Mouse (Mus musculus): Measurements from ENCODE around the gene Cacna1d. TPM values are rescaled to one million over a fixed set of nuclear protein-coding genes. Genes with fewer than 3 reads are reported as not detected.

The Cacna1d gene
- polyA plus RNA-seq, 1 experiment from 2014 or later = 0.89 TPM

GRCm38 (mm10) chr14:30038431-30038830, 452.8 kb downstream of the Cacna1d start:
- no peaks in the 10 kb centered on the region for H3K27me3 ChIP-seq (ENCODE audit: control insufficient read depth, insufficient read depth, low read length)
- ATAC-seq (ENCODE audit: low FRiP score) = no peak
- H3K9me3 ChIP-seq (ENCODE audit: control insufficient read depth, low read length) = no peaks in the 10 kb centered on the region
- no peak overlapping the region for H3K4me2 ChIP-seq
- H3K27ac ChIP-seq (ENCODE audit: low read depth, low read length) = no peak overlapping the region
- H3K9ac ChIP-seq (ENCODE audit: low read length) = no peak overlapping the region
- DNase-seq (ENCODE audit: low spot score, missing footprints) = no peak
- H3K4me1 ChIP-seq (ENCODE audit: control insufficient read depth, insufficient read depth, low read length) = no peaks in the 10 kb centered on the region
- H3K4me3 ChIP-seq (ENCODE audit: low read depth, low read length) = no peak overlapping the region
- H3K36me3 ChIP-seq (ENCODE audit: control insufficient read depth, insufficient read depth, low read length) = no peaks in the 10 kb centered on the region
- 90% methylated on average over 18 of the region's 18 CpGs for WGBS

- H3K36me3 ChIP-seq (ENCODE audit: control insufficient read depth, insufficient read depth, low read length) = no peaks in the 10 kb centered on the region
- 76% methylated on average over 8 of the region's 8 CpGs for WGBS
- no peak overlapping the region for H3K4me3 ChIP-seq (ENCODE audit: low read depth, low read length)
- no peak overlapping the region for H3K27ac ChIP-seq (ENCODE audit: low read depth, low read length)
- no peak for DNase-seq (ENCODE audit: low spot score, missing footprints)
- H3K4me1 ChIP-seq (ENCODE audit: control insufficient read depth, insufficient read depth, low read length) = no peaks in the 10 kb centered on the region
- H3K4me2 ChIP-seq = no peak overlapping the region
- no peak for ATAC-seq (ENCODE audit: low FRiP score)
- no peaks in the 10 kb centered on the region for H3K27me3 ChIP-seq (ENCODE audit: control insufficient read depth, insufficient read depth, low read length)
- H3K9ac ChIP-seq (ENCODE audit: low read length) = no peak overlapping the region
- H3K9me3 ChIP-seq (ENCODE audit: control insufficient read depth, low read length) = no peaks in the 10 kb centered on the region
Observed at GRCm38 (mm10) chr14:30033405-30033804, 457.9 kb downstream of the Cacna1d start.

- DNase-seq (ENCODE audit: low spot score, missing footprints) (no peak), ATAC-seq (ENCODE audit: low FRiP score) (no peak)
- no peak overlapping the region for H3K27ac ChIP-seq (ENCODE audit: low read depth, low read length)
- H3K4me2 ChIP-seq = no peak overlapping the region
- no peak overlapping the region for H3K4me3 ChIP-seq (ENCODE audit: low read depth, low read length)
- H3K9me3 ChIP-seq (ENCODE audit: control insufficient read depth, low read length) = no peaks in the 10 kb centered on the region
- no peaks in the 10 kb centered on the region for H3K36me3 ChIP-seq (ENCODE audit: control insufficient read depth, insufficient read depth, low read length)
- no peaks in the 10 kb centered on the region for H3K27me3 ChIP-seq (ENCODE audit: control insufficient read depth, insufficient read depth, low read length)
- no peak overlapping the region for H3K9ac ChIP-seq (ENCODE audit: low read length)
- no peaks in the 10 kb centered on the region for H3K4me1 ChIP-seq (ENCODE audit: control insufficient read depth, insufficient read depth, low read length)
- 39% methylated on average over 2 of the region's 2 CpGs for WGBS
Observed at GRCm38 (mm10) chr14:30027378-30027777, 463.9 kb downstream of the Cacna1d start.

- H3K27ac ChIP-seq (ENCODE audit: low read depth, low read length) = no peak overlapping the region
- DNase-seq (ENCODE audit: low spot score, missing footprints) (no peak), ATAC-seq (ENCODE audit: low FRiP score) (no peak)
- no peaks in the 10 kb centered on the region for H3K9me3 ChIP-seq (ENCODE audit: control insufficient read depth, low read length)
- no peak overlapping the region for H3K4me2 ChIP-seq
- no peak overlapping the region for H3K4me3 ChIP-seq (ENCODE audit: low read depth, low read length)
- H3K9ac ChIP-seq (ENCODE audit: low read length) = no peak overlapping the region
- H3K4me1 ChIP-seq (ENCODE audit: control insufficient read depth, insufficient read depth, low read length) = no peaks in the 10 kb centered on the region
- WGBS = 74% methylated on average over 7 of the region's 7 CpGs
- no peaks in the 10 kb centered on the region for H3K36me3 ChIP-seq (ENCODE audit: control insufficient read depth, insufficient read depth, low read length)
- H3K27me3 ChIP-seq (ENCODE audit: control insufficient read depth, insufficient read depth, low read length) = no peaks in the 10 kb centered on the region
Observed at GRCm38 (mm10) chr14:30024387-30024786, 466.9 kb downstream of the Cacna1d start.

- no peak for ATAC-seq (ENCODE audit: low FRiP score)
- H3K4me2 ChIP-seq = no peak overlapping the region
Observed at GRCm38 (mm10) chr14:30022471-30022870, 468.8 kb downstream of the Cacna1d start.

GRCm38 (mm10) chr14:30019792-30020575, 471.3 kb downstream of the Cacna1d start:
- Histone ChIP-seq H3K27ac (ENCODE audit: low read depth, low read length) (no peak overlapping the region), H3K4me1 (ENCODE audit: control insufficient read depth, insufficient read depth, low read length) (no peaks in the 10 kb centered on the region), H3K9ac (ENCODE audit: low read length) (no peak overlapping the region), H3K9me3 (ENCODE audit: control insufficient read depth, low read length) (no peaks in the 10 kb centered on the region), H3K4me2 (no peak overlapping the region), H3K36me3 (ENCODE audit: control insufficient read depth, insufficient read depth, low read length) (no peaks in the 10 kb centered on the region), H3K27me3 (ENCODE audit: control insufficient read depth, insufficient read depth, low read length) (no peaks in the 10 kb centered on the region), H3K4me3 (ENCODE audit: low read depth, low read length) (no peak overlapping the region)
- DNase-seq (ENCODE audit: low spot score, missing footprints) (no peak), ATAC-seq (ENCODE audit: low FRiP score) (no peak)
- WGBS = 44% methylated on average over 9 of the region's 9 CpGs

More at GRCm38 (mm10) chr14:30022471-30022870, 468.8 kb downstream of the Cacna1d start:
- no peak for DNase-seq (ENCODE audit: low spot score, missing footprints)
- Histone ChIP-seq H3K27ac (ENCODE audit: low read depth, low read length) (no peak overlapping the region), H3K27me3 (ENCODE audit: control insufficient read depth, insufficient read depth, low read length) (no peaks in the 10 kb centered on the region), H3K9me3 (ENCODE audit: control insufficient read depth, low read length) (no peaks in the 10 kb centered on the region), H3K36me3 (ENCODE audit: control insufficient read depth, insufficient read depth, low read length) (no peaks in the 10 kb centered on the region), H3K4me1 (ENCODE audit: control insufficient read depth, insufficient read depth, low read length) (no peaks in the 10 kb centered on the region), H3K4me3 (ENCODE audit: low read depth, low read length) (no peak overlapping the region), H3K9ac (ENCODE audit: low read length) (no peak overlapping the region)
- 92% methylated on average over 6 of the region's 6 CpGs for WGBS

- ATAC-seq (ENCODE audit: low FRiP score) = no peak
- no peak for DNase-seq (ENCODE audit: low spot score, missing footprints)
- Histone ChIP-seq H3K27me3 (ENCODE audit: control insufficient read depth, insufficient read depth, low read length) (no peaks in the 10 kb centered on the region), H3K36me3 (ENCODE audit: control insufficient read depth, insufficient read depth, low read length) (no peaks in the 10 kb centered on the region), H3K9ac (ENCODE audit: low read length) (no peak overlapping the region), H3K27ac (ENCODE audit: low read depth, low read length) (no peak overlapping the region), H3K4me1 (ENCODE audit: control insufficient read depth, insufficient read depth, low read length) (no peaks in the 10 kb centered on the region), H3K9me3 (ENCODE audit: control insufficient read depth, low read length) (no peaks in the 10 kb centered on the region), H3K4me2 (no peak overlapping the region), H3K4me3 (ENCODE audit: low read depth, low read length) (no peak overlapping the region)
- WGBS = 90% methylated on average over 8 of the region's 8 CpGs
Observed at GRCm38 (mm10) chr14:30019375-30019774, 471.9 kb downstream of the Cacna1d start.

- no peak overlapping the region for H3K4me2 ChIP-seq
- H3K27me3 ChIP-seq (ENCODE audit: control insufficient read depth, insufficient read depth, low read length) = no peaks in the 10 kb centered on the region
- no peak overlapping the region for H3K4me3 ChIP-seq (ENCODE audit: low read depth, low read length)
- ATAC-seq (ENCODE audit: low FRiP score) = no peak
- no peak for DNase-seq (ENCODE audit: low spot score, missing footprints)
- 94% methylated on average over 6 of the region's 6 CpGs for WGBS
- H3K9ac ChIP-seq (ENCODE audit: low read length) = no peak overlapping the region
- no peaks in the 10 kb centered on the region for H3K9me3 ChIP-seq (ENCODE audit: control insufficient read depth, low read length)
- H3K4me1 ChIP-seq (ENCODE audit: control insufficient read depth, insufficient read depth, low read length) = no peaks in the 10 kb centered on the region
- H3K36me3 ChIP-seq (ENCODE audit: control insufficient read depth, insufficient read depth, low read length) = no peaks in the 10 kb centered on the region
- no peak overlapping the region for H3K27ac ChIP-seq (ENCODE audit: low read depth, low read length)
Observed at GRCm38 (mm10) chr14:30018846-30019245, 472.4 kb downstream of the Cacna1d start.

GRCm38 (mm10) chr14:30018463-30018801, 472.8 kb downstream of the Cacna1d start:
- Histone ChIP-seq H3K4me2 (no peak overlapping the region), H3K4me1 (ENCODE audit: control insufficient read depth, insufficient read depth, low read length) (no peaks in the 10 kb centered on the region), H3K36me3 (ENCODE audit: control insufficient read depth, insufficient read depth, low read length) (no peaks in the 10 kb centered on the region), H3K27ac (ENCODE audit: low read depth, low read length) (no peak overlapping the region), H3K9me3 (ENCODE audit: control insufficient read depth, low read length) (no peaks in the 10 kb centered on the region), H3K9ac (ENCODE audit: low read length) (no peak overlapping the region), H3K27me3 (ENCODE audit: control insufficient read depth, insufficient read depth, low read length) (no peaks in the 10 kb centered on the region), H3K4me3 (ENCODE audit: low read depth, low read length) (no peak overlapping the region)
- no peak for ATAC-seq (ENCODE audit: low FRiP score)
- no peak for DNase-seq (ENCODE audit: low spot score, missing footprints)
- WGBS = 95% methylated on average over 4 of the region's 4 CpGs

All from midbrain, embryonic 11.5 days (tissue).